Mouse (Mus musculus): Measurements from ENCODE around the gene Nedd8. TPM values are rescaled to one million over a fixed set of nuclear protein-coding genes. Genes with fewer than 3 reads are reported as not detected.

Nedd8 gene
- total RNA-seq, 1 experiment from 2014 or later: 209 TPM

DNA sequence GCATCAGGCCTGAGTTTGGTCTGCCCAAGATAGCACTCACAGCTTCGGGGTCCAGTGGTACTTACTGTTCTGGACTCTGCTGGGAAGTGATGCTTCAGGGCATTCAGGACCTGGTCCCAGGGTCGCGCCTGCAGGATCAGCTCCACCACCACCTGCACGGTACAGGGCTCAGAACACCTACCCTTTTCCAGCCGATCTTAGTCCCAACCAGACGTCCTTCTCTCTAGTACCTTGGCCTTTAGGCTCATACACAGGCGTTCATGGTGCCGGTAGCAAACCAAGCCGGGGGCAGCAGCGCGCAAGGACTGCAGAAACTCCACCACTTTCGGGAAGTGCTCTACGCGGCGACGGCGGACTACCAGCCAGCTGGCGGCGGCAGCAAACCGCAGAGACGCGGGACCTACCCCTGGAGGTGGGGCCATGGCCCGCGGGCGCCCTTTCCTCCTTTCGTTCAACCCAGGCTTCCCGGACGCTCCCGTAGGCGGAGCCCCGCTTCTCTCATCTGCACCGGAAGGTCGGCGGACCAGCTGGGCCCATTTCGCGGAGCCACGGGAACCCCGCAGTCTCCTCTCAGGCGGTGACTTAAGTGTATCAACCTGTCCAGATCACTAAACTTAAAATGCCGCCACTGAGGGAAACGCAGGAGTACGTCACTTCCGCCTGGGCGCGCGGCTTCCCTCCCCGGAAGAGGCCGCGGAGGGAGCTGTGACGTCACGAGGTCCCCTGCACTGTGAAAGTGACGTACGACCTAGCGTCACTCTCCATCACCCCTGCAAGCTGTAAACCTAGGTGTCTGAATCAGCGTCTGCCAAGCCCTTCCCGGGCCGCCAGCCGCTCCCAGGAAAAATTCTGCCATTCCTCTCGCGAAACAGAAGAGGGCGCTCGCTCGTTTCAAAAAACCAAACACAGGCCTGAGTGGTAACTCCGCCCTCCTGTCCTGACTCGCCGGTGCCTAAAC lies 9.5 kb upstream of the Nedd8 start, which contains the start of gene Tinf2:
TSS of gene Tinf2 (minus strand) at position 661 of the 958 bp plus-strand sequence.
- peak; percentile 90 to 94 for ATAC-seq (replicated peaks in 1 of 2; ENCODE audit: insufficient read depth in 1 of 2, low FRiP score in 2 of 2, low TSS enrichment in 1 of 2, low read depth in 1 of 2, poor library complexity in 2 of 2, severe bottlenecking in 2 of 2)

DNA sequence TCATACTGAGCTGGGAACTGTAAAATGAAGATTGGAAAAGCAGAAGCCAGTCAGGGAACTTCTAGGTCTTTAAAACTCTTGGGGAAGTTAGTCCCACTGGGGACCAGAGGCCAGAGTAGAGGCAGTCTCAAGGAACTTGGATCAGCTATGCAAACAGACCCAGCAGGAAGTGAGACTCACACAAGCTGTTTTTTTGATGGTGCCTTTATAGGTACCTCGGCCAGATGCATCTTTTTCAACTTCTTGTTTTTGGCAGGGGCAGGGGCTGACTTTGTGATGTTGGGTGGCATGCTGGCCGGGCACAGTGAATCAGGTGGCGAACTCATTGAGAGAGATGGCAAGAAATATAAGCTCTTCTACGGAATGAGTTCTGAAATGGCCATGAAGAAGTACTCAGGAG lies 5.7 kb upstream of the Nedd8 start:
- no peak for ATAC-seq (replicated peaks in 1 of 2; ENCODE audit: insufficient read depth in 1 of 2, low FRiP score in 2 of 2, low TSS enrichment in 1 of 2, low read depth in 1 of 2, poor library complexity in 2 of 2, severe bottlenecking in 2 of 2)

DNA sequence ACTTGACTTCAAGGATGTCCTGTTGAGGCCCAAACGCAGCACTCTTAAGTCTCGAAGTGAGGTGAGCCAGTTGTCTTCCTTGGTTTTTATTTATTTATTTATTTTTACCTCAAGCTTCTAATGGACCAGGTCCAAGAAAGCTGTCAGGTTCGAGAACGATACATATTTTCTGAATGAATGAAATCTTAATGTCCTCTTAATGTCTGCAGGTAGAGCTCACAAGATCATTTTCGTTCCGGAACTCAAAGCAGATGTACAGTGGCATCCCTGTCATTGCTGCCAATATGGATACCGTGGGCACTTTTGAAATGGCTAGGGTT lies 777 bp upstream of the Nedd8 start:
- no peak for ATAC-seq (replicated peaks in 1 of 2; ENCODE audit: insufficient read depth in 1 of 2, low FRiP score in 2 of 2, low TSS enrichment in 1 of 2, low read depth in 1 of 2, poor library complexity in 2 of 2, severe bottlenecking in 2 of 2)

DNA sequence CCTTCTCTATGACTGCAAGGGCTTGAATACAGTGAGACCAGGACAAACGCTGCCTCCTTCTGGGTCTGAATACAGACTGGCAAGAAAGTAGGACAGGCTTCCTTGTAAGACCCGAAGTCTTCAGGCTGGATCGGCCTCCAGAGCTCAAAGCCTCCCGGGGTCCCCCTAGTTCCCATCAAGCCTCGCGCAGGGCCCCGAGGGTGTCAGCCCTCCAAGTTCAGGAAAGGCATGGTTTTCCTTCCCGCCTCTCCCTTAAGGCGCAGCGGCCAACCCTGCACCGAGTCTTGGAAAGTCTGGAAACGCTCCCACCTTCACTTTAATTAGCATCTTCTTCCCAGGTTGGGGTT lies 465 bp downstream of the Nedd8 start:
- peak in 1 of 2 experiments; percentile 19; a peak in 1 of 4 replicates for ATAC-seq (replicated peaks in 1 of 2; ENCODE audit: insufficient read depth in 1 of 2, low FRiP score in 2 of 2, low TSS enrichment in 1 of 2, low read depth in 1 of 2, poor library complexity in 2 of 2, severe bottlenecking in 2 of 2)

DNA sequence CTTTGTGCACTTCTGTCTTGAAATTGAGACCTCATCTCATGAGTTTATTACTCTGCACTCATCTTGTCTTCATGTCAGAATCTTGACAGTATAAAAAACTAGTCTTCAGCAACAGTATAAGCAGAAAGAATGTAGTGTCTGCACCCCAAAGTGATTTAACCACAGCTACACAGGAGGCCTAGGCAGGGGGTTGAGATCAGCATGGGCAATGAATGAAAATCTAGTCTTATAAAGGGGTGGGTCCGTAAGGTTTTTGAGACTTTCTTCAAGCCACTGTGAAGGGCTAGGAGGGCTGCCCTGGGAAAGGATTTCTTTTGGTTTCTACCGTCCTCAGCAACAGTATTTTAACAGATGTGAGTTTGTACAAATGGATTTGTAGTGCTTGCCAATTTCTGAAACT lies 11.3 kb downstream of the Nedd8 start:
- ATAC-seq (replicated peaks in 1 of 2; ENCODE audit: insufficient read depth in 1 of 2, low FRiP score in 2 of 2, low TSS enrichment in 1 of 2, low read depth in 1 of 2, poor library complexity in 2 of 2, severe bottlenecking in 2 of 2): 0 out of 4 replicates have a peak, but pooled peaks of 1 of the 2 experiments have one; percentile 8

DNA sequence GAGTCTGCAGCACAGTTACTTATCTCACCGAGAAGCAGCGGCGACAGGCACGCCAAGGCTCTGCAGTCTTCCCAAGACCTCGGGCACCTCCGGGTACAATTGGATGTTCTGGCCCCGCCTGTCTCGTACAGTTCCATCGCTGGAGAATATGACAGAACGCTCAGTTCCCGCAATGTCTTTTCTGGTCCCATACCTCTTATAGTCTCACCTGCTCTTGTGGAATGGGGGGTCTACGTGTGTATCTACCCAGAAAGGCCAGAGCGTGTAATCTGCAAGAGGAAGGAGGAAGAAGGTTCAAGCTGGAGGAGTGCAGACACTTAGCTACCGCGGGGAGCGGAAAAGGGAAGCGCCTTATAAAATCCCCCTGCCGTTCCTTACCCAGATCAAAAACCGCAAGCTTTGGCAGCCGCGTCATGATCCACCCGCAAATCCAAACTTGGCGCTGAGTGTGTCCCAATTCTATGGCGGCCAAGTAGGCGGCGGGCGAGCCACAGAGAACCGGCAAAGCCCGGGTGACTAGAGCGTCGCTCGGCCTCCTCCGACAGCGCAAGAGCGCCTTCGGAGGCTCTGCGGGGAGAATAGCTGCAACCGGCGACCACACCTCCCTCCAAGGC lies 11.9 kb downstream of the Nedd8 start, which contains the start of gene Mdp1:
TSS of gene Mdp1 (minus strand) at position 549 of the 614 bp plus-strand sequence.
- ATAC-seq (replicated peaks in 1 of 2; ENCODE audit: insufficient read depth in 1 of 2, low FRiP score in 2 of 2, low TSS enrichment in 1 of 2, low read depth in 1 of 2, poor library complexity in 2 of 2, severe bottlenecking in 2 of 2): peak; percentile 91 to 97

DNA sequence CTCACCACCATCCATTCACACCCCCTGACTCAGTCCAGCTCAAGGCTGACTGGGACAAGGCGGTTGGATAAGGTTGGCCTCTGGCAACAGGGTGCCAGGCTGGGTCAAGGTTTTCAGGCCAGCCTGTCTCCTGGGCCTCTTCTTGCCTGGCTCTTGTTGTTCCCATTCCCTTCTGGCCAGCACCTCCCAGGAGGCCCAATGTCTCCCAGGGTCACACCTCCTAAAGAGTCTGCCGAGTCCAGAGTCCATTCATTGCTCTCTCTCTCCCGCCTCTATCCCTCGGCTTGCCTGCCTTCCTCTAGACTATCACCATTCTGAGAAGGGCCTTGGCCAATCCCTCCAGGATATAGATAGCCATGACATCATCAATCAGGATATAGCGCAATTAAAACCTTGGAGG lies 13.9 kb downstream of the Nedd8 start:
- no peak for ATAC-seq (replicated peaks in 1 of 2; ENCODE audit: insufficient read depth in 1 of 2, low FRiP score in 2 of 2, low TSS enrichment in 1 of 2, low read depth in 1 of 2, poor library complexity in 2 of 2, severe bottlenecking in 2 of 2)

DNA sequence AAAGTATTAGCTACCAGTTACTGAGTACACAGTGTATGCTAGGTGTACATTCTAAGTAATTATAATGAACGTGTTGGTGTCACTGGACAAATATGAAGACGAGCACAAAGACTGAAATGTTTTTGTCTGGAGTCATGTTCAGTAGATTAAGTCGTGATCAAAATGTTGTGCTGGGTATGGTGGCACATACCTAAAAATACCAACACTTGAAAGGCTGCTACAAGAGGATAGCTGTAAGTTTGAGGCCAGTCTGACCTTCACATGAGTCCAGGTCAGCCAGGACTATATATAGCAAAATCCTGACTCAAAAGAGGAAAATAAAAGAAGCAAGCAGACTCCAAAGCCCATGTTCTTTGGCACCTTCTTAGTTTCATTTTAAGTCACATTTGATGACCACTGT lies 15.0 kb downstream of the Nedd8 start:
- no peak for ATAC-seq (replicated peaks in 1 of 2; ENCODE audit: insufficient read depth in 1 of 2, low FRiP score in 2 of 2, low TSS enrichment in 1 of 2, low read depth in 1 of 2, poor library complexity in 2 of 2, severe bottlenecking in 2 of 2)

DNA sequence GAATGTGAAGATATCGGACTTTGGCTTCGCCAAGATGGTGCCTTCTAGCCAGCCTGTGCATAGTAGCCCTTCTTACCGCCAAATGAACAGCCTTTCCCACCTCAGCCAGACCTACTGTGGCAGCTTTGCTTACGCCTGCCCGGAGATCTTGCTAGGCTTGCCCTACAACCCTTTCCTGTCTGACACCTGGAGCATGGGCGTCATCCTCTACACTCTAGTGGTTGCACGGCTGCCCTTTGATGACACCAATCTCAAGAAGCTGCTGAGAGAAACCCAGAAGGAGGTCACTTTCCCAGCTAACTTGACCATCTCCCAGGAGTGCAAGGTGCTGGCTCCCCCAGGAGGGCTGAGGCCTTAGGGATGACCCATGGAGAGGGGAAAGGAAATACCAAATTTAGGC lies 20.4 kb downstream of the Nedd8 start:
- no peak for ATAC-seq (replicated peaks in 1 of 2; ENCODE audit: insufficient read depth in 1 of 2, low FRiP score in 2 of 2, low TSS enrichment in 1 of 2, low read depth in 1 of 2, poor library complexity in 2 of 2, severe bottlenecking in 2 of 2)

DNA sequence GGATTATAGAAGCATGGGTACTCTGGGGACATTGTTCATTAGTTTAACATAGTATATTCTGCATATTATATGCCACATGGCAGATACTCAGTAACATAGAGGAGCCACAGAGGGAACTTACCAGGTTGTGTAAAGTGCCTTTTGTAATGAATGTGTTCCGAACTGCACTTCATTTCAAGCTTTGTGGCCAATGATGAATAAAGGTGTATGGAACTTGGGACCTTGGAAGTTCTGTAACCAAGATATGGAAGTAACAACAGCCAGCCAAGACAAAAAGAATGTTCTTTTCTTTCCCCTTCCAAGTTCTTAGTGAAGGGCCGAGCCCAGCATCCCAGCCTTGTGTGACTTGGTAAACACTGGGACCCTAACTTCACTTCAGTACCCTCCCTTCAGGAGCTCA lies 22.0 kb downstream of the Nedd8 start, which contains the start of gene Tssk4:
TSS of gene Tssk4 (plus strand) at position 301 of the 400 bp plus-strand sequence.
- no peak for ATAC-seq (replicated peaks in 1 of 2; ENCODE audit: insufficient read depth in 1 of 2, low FRiP score in 2 of 2, low TSS enrichment in 1 of 2, low read depth in 1 of 2, poor library complexity in 2 of 2, severe bottlenecking in 2 of 2)

DNA sequence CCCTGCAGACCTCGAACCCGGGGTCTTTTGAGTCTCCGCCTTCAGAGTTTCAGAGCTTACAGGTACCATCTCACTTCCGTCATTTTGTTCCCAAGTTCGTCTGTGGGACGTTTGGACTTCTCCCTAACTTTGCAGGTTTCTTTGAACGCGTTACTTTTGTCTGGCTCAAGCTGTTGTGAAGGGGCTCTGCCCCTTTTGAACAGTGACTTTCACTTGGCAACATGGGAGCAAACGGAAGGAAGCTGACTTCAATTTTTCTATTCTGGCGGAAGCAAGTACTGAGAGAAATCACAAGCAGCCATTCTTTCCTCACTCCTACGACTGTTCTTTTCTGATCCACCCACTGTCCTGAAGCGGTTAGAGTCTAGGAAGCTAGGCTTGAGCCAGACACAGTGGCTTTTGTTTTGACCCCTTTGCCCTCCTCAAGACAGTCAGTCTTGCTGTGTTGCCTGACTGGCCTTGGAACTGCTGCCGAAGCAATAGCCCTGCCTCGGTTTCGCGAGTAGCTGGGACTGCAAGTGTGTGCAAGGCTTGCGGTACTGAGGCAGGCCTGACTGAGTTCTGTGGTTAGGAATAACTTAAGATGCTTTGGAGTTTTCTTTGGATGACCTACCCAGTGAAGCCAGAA lies 27.5 kb downstream of the Nedd8 start:
- peak in 1 of 2 experiments; percentile 19; a peak in 2 of 4 replicates for ATAC-seq (replicated peaks in 1 of 2; ENCODE audit: insufficient read depth in 1 of 2, low FRiP score in 2 of 2, low TSS enrichment in 1 of 2, low read depth in 1 of 2, poor library complexity in 2 of 2, severe bottlenecking in 2 of 2)

DNA sequence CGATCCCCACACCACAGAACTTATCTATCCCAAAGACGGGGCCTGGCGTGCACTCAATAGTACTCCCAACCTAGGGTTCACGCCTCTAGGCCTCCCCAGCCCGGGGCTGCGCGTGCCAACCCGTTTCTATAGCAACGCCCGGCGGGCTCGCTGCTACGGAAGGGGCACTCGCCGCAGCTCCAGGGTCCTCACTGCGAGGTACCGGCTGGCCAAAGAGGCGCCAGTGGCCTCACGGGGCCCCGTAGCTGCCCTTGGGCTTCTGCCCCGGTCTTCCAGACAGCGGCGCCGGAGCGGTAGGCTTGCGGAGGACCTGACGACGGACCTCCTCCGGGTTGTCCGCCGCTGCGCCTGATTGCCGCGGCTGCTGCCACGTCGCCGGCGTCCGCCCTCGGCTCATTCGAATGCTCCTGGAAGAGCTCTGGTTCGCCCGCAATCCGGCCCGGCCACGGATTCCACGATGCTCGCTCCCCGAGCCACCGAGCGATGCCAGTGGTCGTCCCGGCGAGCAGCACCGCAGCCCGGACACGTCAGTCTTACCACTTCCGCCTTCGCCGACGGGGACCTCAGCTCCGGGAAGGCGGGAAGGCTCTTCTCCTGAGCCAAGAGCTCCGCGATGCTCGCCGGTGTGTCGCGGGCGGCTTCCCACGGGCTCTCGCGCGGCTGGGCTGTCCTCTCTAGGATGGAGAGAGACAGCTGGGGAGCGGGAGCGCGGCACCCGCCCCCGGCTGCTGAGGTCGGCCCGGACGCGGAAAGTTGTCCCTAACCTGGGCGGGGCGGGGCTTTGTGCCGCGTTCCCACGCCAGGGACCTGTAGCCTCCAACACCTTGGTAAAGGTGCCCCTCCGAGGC lies 28.6 kb downstream of the Nedd8 start, which contains the start of gene Tm9sf1:
TSS of gene Tm9sf1 (minus strand) at position 747 of the 848 bp plus-strand sequence.
- ATAC-seq (replicated peaks in 1 of 2; ENCODE audit: insufficient read depth in 1 of 2, low FRiP score in 2 of 2, low TSS enrichment in 1 of 2, low read depth in 1 of 2, poor library complexity in 2 of 2, severe bottlenecking in 2 of 2): peak; percentile 40 to 84

DNA sequence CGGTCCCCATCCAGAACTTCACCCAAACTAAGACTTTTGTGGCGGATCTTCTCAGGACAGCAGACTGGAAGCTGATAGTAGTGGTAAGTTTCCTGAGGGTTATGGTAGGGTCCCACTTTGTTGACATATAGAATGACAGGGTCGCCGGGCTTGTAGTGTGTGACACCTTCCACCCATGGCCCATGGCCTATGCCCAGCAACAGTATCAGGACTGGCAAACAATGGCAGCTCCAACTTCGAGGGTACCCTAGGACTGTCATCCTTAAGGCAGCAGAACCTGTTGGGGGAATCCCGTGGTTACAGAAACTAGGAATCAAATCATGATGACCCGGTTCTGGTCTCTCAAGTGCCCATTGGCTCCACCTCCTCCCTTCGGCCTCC lies 29.3 kb downstream of the Nedd8 start:
- no peak for ATAC-seq (replicated peaks in 1 of 2; ENCODE audit: insufficient read depth in 1 of 2, low FRiP score in 2 of 2, low TSS enrichment in 1 of 2, low read depth in 1 of 2, poor library complexity in 2 of 2, severe bottlenecking in 2 of 2)

DNA sequence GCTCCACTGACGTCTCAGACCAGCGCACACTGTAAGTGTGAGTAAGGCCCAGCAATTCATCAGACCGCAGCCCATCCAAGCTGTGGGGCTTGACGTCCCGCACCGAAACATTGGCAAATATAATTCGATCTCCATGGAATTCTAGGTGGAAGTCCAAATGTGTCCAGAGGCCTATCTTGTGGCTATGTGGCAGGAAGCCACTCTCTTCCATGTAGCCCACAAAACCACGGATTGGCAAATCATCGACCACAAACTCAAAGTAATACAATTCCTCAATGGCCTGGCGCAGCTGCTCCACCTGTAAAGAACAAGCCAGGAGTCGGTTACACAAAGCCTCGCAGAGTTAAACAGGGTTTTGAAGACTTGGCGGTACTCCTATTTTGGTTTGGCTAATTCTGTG lies 30.6 kb downstream of the Nedd8 start:
- ATAC-seq (replicated peaks in 1 of 2; ENCODE audit: insufficient read depth in 1 of 2, low FRiP score in 2 of 2, low TSS enrichment in 1 of 2, low read depth in 1 of 2, poor library complexity in 2 of 2, severe bottlenecking in 2 of 2): no peak

DNA sequence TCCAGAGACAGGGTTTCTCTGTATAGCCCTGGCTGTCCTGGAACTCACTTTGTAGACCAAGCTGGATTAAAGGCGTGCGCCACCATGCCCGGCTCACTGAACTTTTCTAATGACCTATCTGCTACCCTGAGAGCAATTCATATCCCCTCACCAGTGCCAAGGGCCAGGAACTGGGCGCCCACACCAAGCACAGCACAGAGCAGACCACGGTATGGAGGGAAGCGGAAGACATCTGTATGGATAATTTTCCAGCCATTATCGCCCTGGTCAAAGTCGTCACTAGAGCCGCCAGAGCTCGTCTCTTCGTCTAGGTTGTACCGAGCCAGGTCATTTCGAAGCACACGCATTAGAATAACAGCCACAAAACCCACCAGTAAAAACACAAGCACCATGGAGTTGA lies 31.1 kb downstream of the Nedd8 start:
- no peak for ATAC-seq (replicated peaks in 1 of 2; ENCODE audit: insufficient read depth in 1 of 2, low FRiP score in 2 of 2, low TSS enrichment in 1 of 2, low read depth in 1 of 2, poor library complexity in 2 of 2, severe bottlenecking in 2 of 2)

DNA sequence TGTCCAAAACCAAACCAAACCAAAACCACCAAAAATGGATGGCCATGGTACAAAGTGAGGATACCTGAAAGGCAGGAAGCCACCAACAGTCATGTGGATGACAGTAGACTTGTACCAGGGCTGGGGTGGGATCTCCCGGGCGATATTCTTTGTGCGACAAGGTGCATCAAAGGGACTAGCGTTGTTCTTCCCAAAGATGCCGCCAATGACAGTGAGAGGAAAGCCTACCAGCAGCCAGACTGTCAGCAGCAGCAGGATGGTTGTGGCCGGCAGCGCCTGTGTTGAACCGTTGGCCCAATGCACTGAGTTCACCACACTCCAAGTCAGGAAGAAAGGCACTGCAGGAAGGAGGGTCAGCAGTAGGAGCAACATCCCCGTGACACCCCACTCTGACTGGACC lies 34.1 kb downstream of the Nedd8 start, which contains the start of gene Gm49378:
TSS of gene Gm49378 (minus strand) at position 101 of the 400 bp plus-strand sequence.
- ATAC-seq (replicated peaks in 1 of 2; ENCODE audit: insufficient read depth in 1 of 2, low FRiP score in 2 of 2, low TSS enrichment in 1 of 2, low read depth in 1 of 2, poor library complexity in 2 of 2, severe bottlenecking in 2 of 2): no peak

DNA sequence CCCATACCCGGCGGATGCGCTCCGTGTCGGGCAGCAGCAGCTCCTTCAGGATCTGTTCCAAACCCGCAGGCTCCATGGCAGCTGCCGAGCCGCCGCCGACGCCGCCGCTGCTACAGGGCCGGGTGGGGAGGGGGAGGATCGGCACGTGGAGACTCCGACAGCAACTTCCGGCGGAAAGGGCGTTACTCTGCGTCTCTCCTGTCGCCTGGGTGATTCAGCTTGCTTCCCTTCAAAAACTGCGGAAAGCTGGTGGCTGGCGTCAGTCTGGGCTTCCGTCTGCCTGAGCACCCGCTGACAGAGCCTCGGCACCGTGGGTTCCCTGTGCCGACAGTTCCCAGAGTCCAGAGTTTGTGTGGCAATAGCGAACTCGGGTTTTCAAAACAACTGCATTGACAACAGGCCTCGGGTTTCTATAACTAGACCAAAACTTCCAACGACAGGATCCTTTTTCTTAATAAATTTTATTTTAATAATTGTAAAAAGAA lies 36.4 kb downstream of the Nedd8 start, which contains the start of gene Ipo4:
TSS of gene Ipo4 (minus strand) at position 435 of the 485 bp plus-strand sequence.
- peak; percentile 89 to 96 for ATAC-seq (replicated peaks in 1 of 2; ENCODE audit: insufficient read depth in 1 of 2, low FRiP score in 2 of 2, low TSS enrichment in 1 of 2, low read depth in 1 of 2, poor library complexity in 2 of 2, severe bottlenecking in 2 of 2)

Data from hematopoietic stem cell, adult 5-6 weeks (primary cell).